Mouse (Mus musculus): ENCODE measurements at regions not wholly inside any gene's neighbourhood (a gene's known extent, or its start where the extent isn't known, plus 50 kb on each side); places are given as distances from the start of the nearest gene placed in this dataset.
A peak's percentile ranks its signal among the peaks of the same experiment; 100 is the strongest.

GRCm38 (mm10) chr17:16101548-16101947 is 270.7 kb upstream of the Rgmb start:
- DNase-seq (ENCODE audit: extremely low spot score, low spot score), result no peak

GRCm38 (mm10) chr17:16092952-16093351 is 262.1 kb upstream of the Rgmb start:
- DNase-seq (ENCODE audit: extremely low spot score, low spot score), result no peak

- DNase-seq (ENCODE audit: extremely low spot score, low spot score), result no peak
Measured at GRCm38 (mm10) chr17:16089619-16090280, 258.9 kb upstream of the Rgmb start.

GRCm38 (mm10) chr17:16088879-16089618 is 258.2 kb upstream of the Rgmb start:
- DNase-seq (ENCODE audit: extremely low spot score, low spot score), result no peak

- DNase-seq (ENCODE audit: extremely low spot score, low spot score), result no peak
Measured at GRCm38 (mm10) chr17:16087046-16087445, 256.2 kb upstream of the Rgmb start.

GRCm38 (mm10) chr17:16082842-16083241 is 252.0 kb upstream of the Rgmb start:
- no peak for DNase-seq (ENCODE audit: extremely low spot score, low spot score)

- no peak for DNase-seq (ENCODE audit: extremely low spot score, low spot score)
Measured at GRCm38 (mm10) chr17:16078549-16078948, 247.7 kb upstream of the Rgmb start.

- no peak for DNase-seq (ENCODE audit: extremely low spot score, low spot score)
Measured at GRCm38 (mm10) chr17:16069334-16069733, 238.5 kb upstream of the Rgmb start.

- no peak for DNase-seq (ENCODE audit: extremely low spot score, low spot score)
Measured at GRCm38 (mm10) chr17:16067858-16068257, 237.0 kb upstream of the Rgmb start.

GRCm38 (mm10) chr17:16054481-16054880 is 223.6 kb upstream of the Rgmb start:
- peak; percentile 58 for DNase-seq (ENCODE audit: extremely low spot score, low spot score)

GRCm38 (mm10) chr17:16051713-16052112 is 220.9 kb upstream of the Rgmb start:
- no peak for DNase-seq (ENCODE audit: extremely low spot score, low spot score)

- no peak for DNase-seq (ENCODE audit: extremely low spot score, low spot score)
Measured at GRCm38 (mm10) chr17:16041542-16042251, 210.9 kb upstream of the Rgmb start.

- no peak for DNase-seq (ENCODE audit: extremely low spot score, low spot score)
Measured at GRCm38 (mm10) chr17:16027989-16028388, 197.2 kb upstream of the Rgmb start.

- peak; percentile 39 for DNase-seq (ENCODE audit: extremely low spot score, low spot score)
Measured at GRCm38 (mm10) chr17:16004871-16005575, 174.2 kb upstream of the Rgmb start.

GRCm38 (mm10) chr17:16004002-16004401 is 173.2 kb upstream of the Rgmb start:
- no peak for DNase-seq (ENCODE audit: extremely low spot score, low spot score)

GRCm38 (mm10) chr17:15998771-15999170 is 167.9 kb upstream of the Rgmb start:
- DNase-seq (ENCODE audit: extremely low spot score, low spot score), result no peak

GRCm38 (mm10) chr17:15997289-15997688 is 166.4 kb upstream of the Rgmb start:
- no peak for DNase-seq (ENCODE audit: extremely low spot score, low spot score)

GRCm38 (mm10) chr17:15995493-15995892 is 164.7 kb upstream of the Rgmb start:
- DNase-seq (ENCODE audit: extremely low spot score, low spot score), result no peak

- DNase-seq (ENCODE audit: extremely low spot score, low spot score), result peak; percentile 48
Measured at GRCm38 (mm10) chr17:15993361-15994287, 162.8 kb upstream of the Rgmb start.

- no peak for DNase-seq (ENCODE audit: extremely low spot score, low spot score)
Measured at GRCm38 (mm10) chr17:15991916-15992315, 161.1 kb upstream of the Rgmb start.

- DNase-seq (ENCODE audit: extremely low spot score, low spot score), result peak; percentile 50
Measured at GRCm38 (mm10) chr17:15990303-15990702, 159.5 kb upstream of the Rgmb start.

Measured in neural tube, embryonic 10.5 days (tissue).